Mouse (Mus musculus) kidney, adult 8-10 months (tissue): ENCODE data around the gene Zmym2.
"Not testable (repeated sequence)": the region's sequence is repeated elsewhere in the genome, so short reads cannot be mapped to it uniquely, and the experiment has no call there.

ENCODE experiments used
- DNase-seq, 2 experiments: peaks; one replicate each; pipeline ENCODE4 v3.0.0; 2022

Gene Zmym2

DNA sequence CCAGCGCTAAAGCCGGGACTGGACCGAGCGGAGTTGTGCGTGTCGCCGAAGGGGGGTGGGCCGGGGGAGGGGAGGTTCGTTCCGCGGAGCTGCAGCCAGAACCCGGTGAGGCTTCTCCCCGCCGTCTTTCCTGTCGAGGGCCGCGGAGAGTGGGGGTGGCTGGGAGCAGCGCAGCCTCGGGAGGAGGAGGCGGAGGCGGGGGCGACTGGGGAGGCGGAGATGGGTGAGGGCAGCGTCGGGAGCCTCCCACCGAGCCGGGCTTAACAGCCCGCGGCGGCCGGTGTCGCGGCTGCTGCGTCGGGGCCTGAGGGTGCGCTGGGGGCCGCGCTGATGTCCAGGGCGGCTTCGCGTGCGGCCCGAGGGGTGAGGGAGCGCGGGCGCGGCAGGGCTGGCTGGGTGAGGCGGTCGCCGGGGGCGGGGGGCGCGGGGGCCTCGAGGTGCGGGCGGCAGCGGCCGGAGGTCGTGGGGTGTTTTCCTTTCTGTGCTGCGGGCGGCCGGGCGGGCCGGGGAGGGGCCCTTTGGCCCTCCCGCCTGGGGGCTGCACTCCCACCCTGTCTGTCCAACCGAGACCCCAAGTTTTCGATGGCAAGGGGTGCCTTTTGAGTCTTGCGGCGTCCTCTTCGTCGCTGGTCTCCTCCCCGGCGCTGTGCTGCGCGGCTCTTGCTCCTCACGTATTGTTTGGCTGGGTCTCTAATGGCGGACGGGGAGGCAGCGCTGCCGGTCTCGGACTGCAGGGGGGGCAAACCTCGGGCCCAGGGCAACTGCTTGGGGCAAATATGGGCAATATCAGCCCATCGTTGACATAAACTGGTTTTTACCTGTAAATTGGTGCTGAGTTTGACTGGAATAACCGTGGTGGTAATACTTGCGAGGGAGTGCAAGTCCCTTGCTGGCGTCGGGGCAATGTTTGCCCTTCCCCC lies at the start of gene Zmym2:
Gene Zmym2, plus strand, starts transcription at position 60 of the 920 bp plus-strand sequence.
- peak; percentile 65 to 75 for DNase-seq

DNA sequence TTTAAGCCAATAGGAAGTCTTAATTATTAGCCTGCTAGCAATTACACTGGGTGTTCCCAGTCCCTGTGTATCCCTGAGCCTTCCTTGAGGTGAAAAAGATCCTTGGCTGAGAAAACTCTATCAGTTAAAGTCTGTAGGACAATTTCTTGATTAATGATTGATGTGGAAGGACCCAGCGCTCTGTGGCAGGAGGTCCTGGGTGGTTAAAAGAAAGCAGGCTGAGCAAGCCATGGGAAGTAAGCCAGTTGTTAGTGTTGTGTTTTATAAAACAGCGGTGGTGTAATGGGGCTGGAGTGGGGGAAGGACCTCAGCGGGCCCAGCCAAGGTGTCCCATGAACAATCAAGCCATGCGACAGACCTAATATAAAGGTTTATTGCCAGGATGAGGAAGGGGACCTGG lies 42.4 kb upstream of the Zmym2 start:
- DNase-seq = peak; percentile 61 to 78

DNA sequence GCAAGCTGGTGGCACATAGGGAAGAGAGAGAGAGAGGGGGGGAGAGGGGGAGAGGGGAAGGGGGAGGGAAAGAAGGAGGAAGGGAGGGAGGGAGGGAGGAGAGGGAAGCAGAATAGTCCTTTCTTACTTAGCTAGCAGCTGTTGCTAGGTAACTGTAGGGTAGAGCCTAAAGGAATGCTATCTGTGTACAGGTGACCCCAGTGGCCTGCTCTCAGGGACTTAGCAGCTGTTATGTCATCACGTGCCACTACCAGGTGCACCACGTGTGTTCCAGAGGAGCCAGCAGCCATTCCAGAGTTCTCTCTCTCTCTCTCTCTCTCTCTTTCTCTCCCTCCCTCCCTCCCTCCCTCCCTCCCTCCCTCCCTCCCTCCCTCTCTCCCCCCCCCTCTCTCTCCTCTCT lies 41.9 kb upstream of the Zmym2 start:
- DNase-seq = peak; percentile 38 to 67

DNA sequence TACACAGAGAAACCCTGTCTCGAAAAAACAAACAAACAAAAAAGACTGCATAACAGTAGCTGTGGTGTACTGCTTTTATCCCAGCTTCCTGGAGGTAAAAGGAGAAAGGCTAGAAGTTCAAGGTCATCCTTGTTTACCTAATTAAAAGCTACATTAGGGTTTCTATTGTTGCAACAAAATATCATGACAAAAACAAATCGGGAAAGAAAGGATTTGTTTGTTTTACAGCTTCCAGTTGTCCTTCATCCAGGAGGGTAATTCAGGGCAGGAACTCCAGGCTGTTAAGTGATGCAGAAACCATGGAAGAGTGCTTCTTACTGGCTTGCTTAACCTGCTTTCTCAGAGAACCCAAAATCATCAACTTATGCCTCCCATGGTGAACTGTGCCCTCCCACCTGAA lies 38.1 kb upstream of the Zmym2 start:
- DNase-seq = no peak

DNA sequence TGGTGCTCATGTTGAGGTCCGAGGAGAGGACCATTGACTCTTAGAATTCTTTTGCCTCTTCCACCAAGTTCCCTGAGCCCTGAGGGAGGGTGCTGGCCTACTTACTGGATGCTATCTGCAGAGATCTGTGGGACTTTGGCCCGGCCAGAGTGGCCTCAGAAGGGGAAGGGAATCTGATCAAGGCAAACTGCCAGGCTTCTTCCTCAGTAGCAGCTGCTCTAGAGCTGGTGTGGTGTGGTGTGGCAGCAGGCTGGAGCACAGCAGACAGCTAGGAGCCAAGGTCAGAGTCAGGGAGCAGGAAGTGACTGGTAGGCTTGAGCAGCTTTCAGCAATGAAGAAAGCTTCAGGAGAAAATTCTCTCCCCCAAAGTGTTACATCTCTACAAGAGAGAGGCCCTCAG lies 36.8 kb upstream of the Zmym2 start:
- DNase-seq = peak; percentile 83 to 86

DNA sequence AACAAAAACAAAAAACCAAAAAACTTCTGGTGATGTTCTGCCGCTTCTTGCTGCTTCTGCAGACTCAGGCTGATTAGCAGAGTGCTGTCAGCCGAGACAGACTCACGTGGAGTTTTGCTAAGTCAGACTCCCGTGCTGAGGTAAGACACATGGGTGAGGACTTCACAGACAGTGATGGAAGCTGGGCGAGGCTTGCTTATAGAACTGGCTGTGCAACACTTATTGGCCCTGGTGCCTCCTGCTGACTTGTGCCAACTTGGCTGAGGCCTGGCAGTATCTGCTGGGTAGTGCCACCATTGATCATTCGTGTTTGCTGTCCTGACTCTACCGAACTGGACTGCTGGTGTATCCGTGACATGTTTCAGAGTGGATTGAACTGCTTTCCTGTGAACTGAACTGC lies 22.4 kb upstream of the Zmym2 start:
- DNase-seq = no peak

DNA sequence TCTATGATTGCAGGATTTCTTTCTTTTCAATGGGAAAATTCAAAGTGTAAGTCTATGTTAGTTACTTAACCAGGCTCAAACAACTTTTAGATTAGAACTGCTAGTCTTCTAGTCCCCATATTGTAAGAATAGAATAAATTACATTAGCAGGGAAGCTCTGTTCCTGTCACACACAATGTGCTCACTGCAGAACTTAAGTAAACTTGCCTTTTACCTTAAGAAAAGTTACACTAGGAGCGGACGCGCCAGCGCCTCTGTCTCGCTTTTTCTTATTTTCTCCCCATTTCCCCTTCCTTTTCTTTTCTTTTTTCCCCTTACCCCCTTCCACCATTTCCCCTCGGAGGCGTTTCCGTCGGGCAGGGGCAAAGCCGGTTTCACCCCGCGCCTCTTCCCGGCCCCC lies 21.8 kb upstream of the Zmym2 start:
- no peak for DNase-seq

DNA sequence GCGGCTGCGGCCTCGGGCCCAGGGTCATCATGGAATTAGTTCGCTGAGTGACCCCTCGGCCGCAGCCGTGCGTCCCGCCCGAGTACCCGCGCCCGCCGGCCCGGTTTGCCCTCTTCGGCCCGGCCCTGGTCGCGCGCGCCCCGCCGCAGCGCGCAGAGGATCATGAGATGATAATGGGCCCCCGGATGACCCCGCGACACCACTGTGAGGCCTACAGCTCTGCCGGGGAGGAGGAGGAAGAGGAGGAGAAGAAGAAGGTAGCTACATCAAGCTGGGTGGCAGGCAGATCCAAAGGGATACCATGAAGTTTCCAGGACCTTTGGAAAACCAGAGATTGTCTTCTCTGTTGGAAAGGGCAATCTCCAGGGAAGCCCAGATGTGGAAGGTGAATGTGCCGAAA lies 21.3 kb upstream of the Zmym2 start:
- not testable (repeated sequence) for DNase-seq

DNA sequence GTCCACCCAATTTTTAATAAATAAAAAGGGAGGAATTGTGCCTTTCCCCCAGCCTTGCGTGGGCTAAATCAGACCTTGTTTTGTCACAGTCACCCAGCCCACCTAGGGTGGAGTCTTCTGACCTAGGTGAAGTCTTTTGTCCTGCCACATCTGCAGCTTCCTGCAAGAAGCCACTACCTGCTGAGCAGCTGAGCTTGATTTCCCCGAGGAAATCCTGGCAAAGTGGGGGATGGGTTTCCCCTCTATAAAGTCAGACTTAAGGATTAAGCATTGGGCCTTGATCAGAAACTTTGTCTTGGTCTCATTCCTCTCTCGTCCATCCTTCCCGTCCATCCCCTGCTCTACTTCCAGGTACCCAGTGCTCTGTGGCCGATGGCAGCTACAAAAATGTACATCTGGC lies 12.9 kb upstream of the Zmym2 start:
- no peak for DNase-seq

DNA sequence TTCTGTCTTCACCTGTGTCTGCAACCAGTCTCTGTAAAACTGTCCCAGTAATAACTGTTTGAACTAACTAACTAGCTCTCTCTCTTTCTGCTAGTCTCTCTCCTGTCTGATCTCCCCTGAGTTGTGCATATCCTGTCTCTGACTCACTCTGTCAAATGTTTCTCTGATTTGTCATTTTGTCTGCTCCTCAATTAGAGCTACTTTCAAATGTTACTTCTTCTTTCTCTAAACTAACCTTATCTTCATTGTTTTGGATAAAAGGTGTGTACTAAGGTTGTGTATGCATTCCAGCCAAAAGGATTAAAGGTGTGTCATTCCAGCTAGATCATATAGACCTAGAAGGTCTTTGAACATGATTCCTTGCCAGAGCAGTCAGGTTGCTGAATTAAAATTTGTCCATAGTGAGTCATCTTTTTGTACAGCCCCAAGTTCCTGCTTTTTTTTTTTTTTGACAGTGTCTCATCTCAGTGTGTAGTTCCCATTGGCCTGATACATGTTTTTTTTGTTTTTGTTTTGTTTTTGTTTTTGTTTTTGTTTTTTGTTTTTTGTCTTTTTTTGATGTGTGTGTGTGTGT lies 10.8 kb upstream of the Zmym2 start:
- DNase-seq = no peak

DNA sequence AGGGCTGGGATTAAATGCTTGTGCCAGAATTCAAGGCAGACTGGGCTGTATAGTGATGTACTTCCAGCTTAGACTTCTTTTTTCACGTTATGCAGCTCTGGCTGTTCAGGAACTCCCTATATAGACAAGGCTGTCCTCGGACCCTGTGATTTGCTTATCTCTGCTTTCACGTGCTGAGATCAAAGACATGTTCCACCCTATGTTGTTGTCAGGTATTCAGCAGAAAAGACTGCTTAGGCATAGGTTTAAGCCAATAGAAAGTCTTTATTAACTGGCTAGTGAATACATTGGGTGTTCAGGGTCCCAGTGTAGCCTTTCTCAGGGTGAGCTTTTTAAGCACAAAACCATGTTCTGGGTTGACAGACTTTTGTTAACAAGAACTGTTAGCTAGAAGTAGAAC lies 5.2 kb upstream of the Zmym2 start:
- DNase-seq = no peak

DNA sequence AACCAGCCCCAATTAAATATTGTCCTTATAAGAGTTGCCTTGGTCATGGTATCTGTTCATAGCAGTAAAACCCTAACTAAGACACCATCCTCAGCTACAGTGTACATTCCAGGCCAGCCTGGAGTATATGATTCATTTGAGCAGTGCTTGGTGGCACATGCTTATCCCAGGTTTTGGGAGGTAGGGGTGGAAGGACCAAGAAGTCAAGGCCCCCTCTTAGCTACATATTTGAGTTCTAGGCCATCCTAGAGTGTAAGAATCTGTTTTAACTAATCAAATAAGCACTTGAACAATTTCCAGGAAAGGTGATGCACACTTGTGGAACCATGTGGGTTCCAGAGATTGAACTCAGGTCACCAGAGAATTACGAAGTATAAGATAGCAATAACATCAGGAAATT lies 3.0 kb upstream of the Zmym2 start:
- DNase-seq = no peak

DNA sequence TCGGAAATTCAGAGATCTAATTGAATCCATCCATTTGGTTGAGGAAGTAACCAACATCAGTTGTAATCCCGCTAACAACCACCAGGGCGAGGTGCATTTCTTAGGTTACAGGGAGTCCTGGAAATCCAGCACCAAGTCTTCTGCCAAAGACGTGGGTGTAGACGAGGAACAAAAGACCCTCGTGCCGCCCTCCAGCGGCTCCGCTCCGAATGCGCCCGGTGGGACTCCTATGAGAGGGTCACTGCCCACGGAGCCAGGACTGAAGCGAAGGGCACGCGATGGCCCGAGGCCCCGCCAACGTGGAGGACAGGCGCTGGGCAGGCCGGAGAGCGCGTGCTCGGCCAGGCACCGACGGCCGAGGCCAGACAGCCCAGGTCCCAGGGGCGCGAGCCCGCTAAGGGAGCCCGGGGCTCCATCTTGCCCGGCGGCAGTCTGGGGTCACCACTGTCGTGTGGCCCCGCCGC lies 1.1 kb upstream of the Zmym2 start:
- peak; percentile 80 to 89 for DNase-seq

DNA sequence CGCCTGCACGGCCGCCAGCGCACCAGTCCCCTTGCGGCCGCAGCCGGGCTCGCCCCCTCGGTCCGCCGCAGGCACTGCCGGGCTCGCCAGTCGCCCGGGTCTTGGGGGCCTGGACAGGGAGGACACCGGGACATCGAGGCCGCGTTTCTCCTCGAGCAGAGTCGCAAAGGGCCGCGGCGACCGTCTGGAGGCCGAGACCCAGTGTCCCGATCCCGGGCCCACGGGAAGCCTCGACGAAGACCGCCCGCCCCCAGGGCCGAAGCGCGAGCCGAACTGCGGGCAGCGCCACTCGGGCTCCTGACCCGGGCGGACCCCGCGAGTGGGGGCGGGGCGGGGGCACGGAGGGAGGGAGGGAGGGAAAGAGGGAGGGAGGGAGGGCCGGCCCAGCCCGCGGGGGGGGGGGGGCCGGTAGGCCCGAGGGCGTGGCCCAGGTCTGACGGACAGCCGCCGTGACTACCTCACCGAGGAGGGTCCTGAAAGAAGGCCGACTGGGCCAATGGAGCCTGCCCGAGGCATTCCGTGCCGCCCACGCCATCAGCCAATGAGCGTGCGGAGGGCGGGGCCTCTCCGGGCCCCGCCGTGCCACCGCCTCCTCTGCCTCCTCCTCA lies 363 bp upstream of the Zmym2 start:
- DNase-seq = peak; percentile 71 to 75

DNA sequence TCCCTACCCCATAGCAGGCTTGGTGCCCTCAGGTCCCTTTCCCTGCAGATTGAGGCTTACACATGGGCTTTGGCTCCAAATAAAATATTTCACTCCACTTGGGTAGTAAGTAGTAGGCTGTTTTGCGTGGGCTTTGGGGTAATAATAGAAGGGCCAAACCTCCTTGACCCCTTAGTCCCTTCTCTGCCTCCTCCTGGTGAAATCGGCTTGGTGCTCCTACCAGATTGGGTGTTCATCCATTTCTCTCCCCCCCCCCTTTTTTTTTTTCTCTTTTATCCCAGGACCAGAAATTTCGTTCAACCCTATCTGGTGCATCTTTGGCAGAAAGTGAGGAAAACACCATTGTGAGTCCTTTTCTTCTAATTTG lies 1.0 kb downstream of the Zmym2 start:
- DNase-seq = no peak

DNA sequence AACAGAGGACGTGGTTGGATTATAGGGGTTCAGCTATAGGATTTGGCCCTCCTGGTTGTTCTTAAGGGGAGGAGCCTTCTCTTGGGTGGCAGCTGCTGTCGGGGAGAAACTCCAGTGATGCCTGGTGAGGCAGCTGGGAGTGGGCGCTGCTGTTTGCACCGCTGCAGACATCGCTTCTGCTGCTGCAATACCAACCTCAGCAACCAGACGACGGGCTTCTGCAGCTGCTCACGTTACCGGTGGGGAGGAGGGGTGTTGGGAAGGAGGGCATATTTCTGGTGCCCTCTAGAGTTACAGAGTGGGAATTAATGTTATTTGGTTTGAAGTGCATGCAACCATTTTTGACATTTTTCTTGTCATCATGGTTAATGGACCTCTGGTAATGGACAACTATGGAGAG lies 1.4 kb downstream of the Zmym2 start:
- peak; percentile 61 to 76 for DNase-seq

DNA sequence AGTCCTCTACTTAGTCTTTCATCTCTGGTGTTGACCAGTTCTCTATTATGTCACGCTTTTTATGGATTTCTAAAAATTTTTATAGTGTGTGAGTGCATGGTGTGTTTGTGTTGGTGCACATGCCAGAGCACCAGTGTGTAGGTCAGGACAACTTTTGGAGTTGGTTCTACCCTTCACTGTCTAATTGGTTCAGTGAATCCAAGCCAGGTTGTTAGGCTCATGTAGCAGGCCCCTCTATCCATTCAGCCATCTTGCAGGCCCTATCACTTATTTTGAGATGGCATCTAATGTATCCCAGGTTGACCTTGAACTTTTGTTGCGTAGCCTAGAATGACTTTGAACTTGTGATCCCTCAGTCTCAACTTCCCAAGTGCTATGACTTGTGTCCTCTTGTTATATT lies 2.0 kb downstream of the Zmym2 start:
- DNase-seq = no peak

DNA sequence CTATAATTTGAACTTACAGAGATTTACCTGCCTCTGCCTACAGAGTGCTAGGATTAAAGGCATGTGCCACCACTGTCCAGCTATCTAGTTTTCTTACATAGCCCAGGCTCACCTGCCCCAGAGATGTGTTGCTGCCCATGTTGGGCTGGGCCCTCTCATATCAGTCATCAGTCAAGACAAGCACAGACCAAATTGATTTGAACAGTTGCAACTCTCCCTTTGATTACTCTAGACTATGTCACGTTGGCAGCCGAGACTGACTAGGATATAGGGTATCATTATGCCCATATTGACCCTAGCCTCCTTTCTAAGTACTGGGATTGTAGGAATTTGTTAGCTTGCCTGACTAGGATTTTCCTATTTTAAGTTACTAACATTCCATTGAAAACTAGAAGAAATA lies 8.0 kb downstream of the Zmym2 start:
- no peak for DNase-seq

DNA sequence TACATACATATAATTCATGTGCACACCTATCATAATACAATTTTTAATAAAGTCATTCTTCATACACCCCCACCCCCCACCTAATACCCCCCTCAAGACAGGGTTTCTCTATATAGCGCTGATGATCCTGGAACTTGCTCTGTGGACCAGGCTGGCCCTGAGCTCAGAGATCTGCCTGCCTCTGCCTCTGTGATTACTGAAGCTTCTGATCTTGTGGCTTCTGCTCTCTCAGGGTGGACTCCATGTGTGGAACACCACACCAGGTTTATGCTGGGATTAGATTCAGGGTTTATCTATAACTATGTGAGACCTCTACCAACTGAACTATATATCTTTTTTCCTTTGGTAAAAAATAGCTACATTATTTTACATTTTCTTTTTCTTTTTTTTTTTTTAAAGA lies 10.1 kb downstream of the Zmym2 start:
- DNase-seq = no peak

DNA sequence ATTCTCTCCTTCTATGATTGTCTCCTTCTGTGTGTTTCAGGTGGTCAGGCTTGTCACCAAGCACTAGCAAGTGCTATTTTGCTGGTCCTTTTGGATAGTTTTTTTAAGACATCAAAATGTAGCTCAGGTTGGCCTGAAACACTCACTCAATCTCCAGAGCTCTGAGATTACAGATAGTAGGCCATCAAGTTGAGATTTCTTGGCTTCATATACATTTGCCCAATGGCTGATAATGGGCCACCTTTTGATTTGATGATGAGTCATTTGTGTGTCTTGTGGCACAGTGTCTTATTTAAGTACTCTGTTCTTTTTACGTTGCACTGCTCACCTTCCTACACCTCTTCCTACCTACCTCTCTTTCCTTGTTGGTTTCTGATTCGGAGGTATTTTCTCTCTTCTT lies 11.0 kb downstream of the Zmym2 start:
- DNase-seq = no peak

DNA sequence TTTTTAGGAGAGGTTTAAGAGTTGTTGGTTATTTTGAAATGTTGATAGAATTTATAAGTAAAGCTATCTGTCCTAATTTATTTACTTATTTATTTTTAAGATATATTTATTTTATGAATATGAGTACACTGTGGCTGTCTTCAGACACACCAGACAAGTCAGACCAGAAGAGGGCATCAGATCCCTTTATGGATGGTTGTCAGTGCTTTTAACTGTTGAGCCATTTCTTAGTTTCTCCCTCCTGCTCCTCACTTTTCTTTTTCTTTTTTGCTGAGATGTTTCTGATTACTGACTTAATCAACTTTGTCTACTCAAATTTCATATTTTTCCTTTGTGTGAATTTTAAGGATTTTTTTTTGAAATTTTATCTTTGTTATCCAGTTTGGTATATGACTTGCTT lies 13.2 kb downstream of the Zmym2 start:
- DNase-seq = no peak

DNA sequence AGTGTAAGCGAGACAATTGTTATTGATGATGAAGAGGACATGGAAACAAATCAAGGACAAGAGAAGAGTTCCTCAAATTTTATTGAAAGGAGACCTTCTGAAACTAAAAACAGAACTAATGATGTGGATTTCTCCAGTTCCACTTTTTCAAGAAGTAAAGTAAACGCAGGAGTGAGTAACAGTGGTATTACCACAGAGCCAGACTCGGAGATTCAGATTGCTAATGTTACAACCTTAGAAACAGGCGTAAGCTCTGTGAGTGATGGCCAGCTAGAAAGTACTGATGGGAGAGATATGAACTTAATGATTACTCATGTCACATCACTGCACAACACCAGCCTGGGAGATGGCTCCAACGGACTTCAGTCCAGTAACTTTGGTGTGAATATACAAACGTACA lies 16.6 kb downstream of the Zmym2 start:
- DNase-seq = no peak

DNA sequence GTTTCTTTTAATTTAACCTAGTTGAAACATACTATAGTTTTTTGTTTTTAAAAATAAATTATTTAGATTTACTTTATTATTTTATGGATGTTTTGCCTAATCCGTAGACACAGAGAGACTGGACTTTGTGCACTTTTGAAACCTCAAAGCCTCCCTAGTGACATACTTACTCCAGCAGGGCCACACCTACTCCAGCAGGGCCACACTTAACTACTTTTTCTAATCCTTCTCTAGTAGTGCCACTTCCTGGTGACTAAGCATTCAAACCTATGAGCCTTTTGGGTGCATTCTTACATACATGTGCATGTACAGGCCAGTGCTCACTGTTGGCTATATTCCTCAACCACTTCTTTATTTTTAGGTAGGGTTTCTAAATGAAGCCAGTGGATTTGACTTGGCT lies 19.2 kb downstream of the Zmym2 start:
- no peak for DNase-seq

DNA sequence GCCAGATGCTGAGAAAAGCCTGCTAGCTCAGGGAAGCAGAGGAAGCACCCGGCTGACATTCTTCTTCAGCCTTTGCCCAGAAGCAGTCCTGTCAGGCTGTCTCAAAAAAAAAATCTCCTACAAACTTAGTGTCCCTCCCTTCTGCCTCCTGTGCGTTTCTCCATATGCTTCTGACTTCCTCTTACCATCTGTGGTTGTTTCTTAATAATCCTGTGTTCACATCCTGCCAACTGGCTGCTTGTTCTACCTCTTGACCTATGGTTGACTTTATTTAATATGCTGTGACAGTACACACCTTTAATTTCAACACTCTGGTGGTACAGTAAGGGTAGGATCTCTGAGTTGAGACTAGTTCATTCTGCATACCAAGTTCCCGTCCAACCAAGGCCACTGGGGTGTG lies 32.1 kb downstream of the Zmym2 start:
- no peak for DNase-seq
